Mouse (Mus musculus): ENCODE measurements around the gene Nfib. TPM values are rescaled to one million over a fixed set of nuclear protein-coding genes. Genes with fewer than 3 reads are reported as not detected.

Gene Nfib
- polyA plus RNA-seq, 1 experiment from 2014 or later, result 59.0 TPM

GRCm38 (mm10) chr4:82492737-82493136 lies 212.8 kb downstream of the Nfib start:
- H3K9ac ChIP-seq (ENCODE audit: low read depth, low read length), result no peak overlapping the region

GRCm38 (mm10) chr4:82489939-82490338 lies 215.6 kb downstream of the Nfib start:
- WGBS (ENCODE audit: insufficient replicate concordance), result 51% methylated on average over 2 of the region's 2 CpGs
- no peak overlapping the region for H3K9ac ChIP-seq (ENCODE audit: low read depth, low read length)
- H3K27ac ChIP-seq (ENCODE audit: low read depth, low read length), result no peak overlapping the region
- H3K4me2 ChIP-seq, result no peak overlapping the region
- H3K4me3 ChIP-seq (ENCODE audit: low read depth, low read length), result no peak overlapping the region
- H3K9me3 ChIP-seq (replicated peaks; ENCODE audit: control insufficient read depth, low read length), result no peaks in the 10 kb centered on the region
- H3K36me3 ChIP-seq (ENCODE audit: control insufficient read depth, insufficient read depth, low read length), result peaks cover 7% of the 10 kb centered on the region
- ATAC-seq (replicated peaks; ENCODE audit: insufficient number of reproducible peaks, low FRiP score, low TSS enrichment), result no peak
- H3K4me1 ChIP-seq (ENCODE audit: control insufficient read depth, insufficient read depth, low read length), result peaks cover 29% of the 10 kb centered on the region
- H3K27me3 ChIP-seq (ENCODE audit: control insufficient read depth, insufficient read depth, low read length), result no peaks in the 10 kb centered on the region

More at GRCm38 (mm10) chr4:82492737-82493136, 212.8 kb downstream of the Nfib start:
- WGBS (ENCODE audit: insufficient replicate concordance), result 63% methylated on average over 2 of the region's 2 CpGs
- no peak for ATAC-seq (replicated peaks; ENCODE audit: insufficient number of reproducible peaks, low FRiP score, low TSS enrichment)
- peaks cover 6% of the 10 kb centered on the region for H3K36me3 ChIP-seq (ENCODE audit: control insufficient read depth, insufficient read depth, low read length)
- peaks cover 29% of the 10 kb centered on the region for H3K4me1 ChIP-seq (ENCODE audit: control insufficient read depth, insufficient read depth, low read length)
- no peak overlapping the region for H3K4me3 ChIP-seq (ENCODE audit: low read depth, low read length)
- no peaks in the 10 kb centered on the region for H3K27me3 ChIP-seq (ENCODE audit: control insufficient read depth, insufficient read depth, low read length)
- no peak overlapping the region for H3K4me2 ChIP-seq
- no peak overlapping the region for H3K27ac ChIP-seq (ENCODE audit: low read depth, low read length)
- H3K9me3 ChIP-seq (replicated peaks; ENCODE audit: control insufficient read depth, low read length), result no peaks in the 10 kb centered on the region

GRCm38 (mm10) chr4:82485910-82486309 lies 219.6 kb downstream of the Nfib start:
- Histone ChIP-seq H3K9ac (ENCODE audit: low read depth, low read length) (no peak overlapping the region), H3K27me3 (ENCODE audit: control insufficient read depth, insufficient read depth, low read length) (no peaks in the 10 kb centered on the region), H3K27ac (ENCODE audit: low read depth, low read length) (0 out of 2 replicates have a peak overlapping the region, but pooled peaks have one; percentile 22), H3K4me3 (ENCODE audit: low read depth, low read length) (no peak overlapping the region), H3K9me3 (replicated peaks; ENCODE audit: control insufficient read depth, low read length) (no peaks in the 10 kb centered on the region), H3K4me2 (no peak overlapping the region), H3K4me1 (ENCODE audit: control insufficient read depth, insufficient read depth, low read length) (peaks cover 26% of the 10 kb centered on the region), H3K36me3 (ENCODE audit: control insufficient read depth, insufficient read depth, low read length) (peaks cover 7% of the 10 kb centered on the region)
- no peak for ATAC-seq (replicated peaks; ENCODE audit: insufficient number of reproducible peaks, low FRiP score, low TSS enrichment)
- WGBS (ENCODE audit: insufficient replicate concordance), result 83% methylated on average over 2 of the region's 2 CpGs

GRCm38 (mm10) chr4:82483871-82484270 lies 221.7 kb downstream of the Nfib start:
- 15% methylated on average over 1 of the region's 1 CpGs for WGBS (ENCODE audit: insufficient replicate concordance)
- ATAC-seq (replicated peaks; ENCODE audit: insufficient number of reproducible peaks, low FRiP score, low TSS enrichment), result no peak

GRCm38 (mm10) chr4:82483298-82483697 lies 222.3 kb downstream of the Nfib start:
- WGBS (ENCODE audit: insufficient replicate concordance), result 45% methylated on average over 6 of the region's 6 CpGs
- Histone ChIP-seq H3K27ac (ENCODE audit: low read depth, low read length) (peak overlapping the region; percentile 71; the same call in 1 of the 2 replicates), H3K4me3 (ENCODE audit: low read depth, low read length) (no peak overlapping the region; the same call in 1 of the 2 replicates), H3K9ac (ENCODE audit: low read depth, low read length) (no peak overlapping the region), H3K27me3 (ENCODE audit: control insufficient read depth, insufficient read depth, low read length) (no peaks in the 10 kb centered on the region), H3K9me3 (replicated peaks; ENCODE audit: control insufficient read depth, low read length) (no peaks in the 10 kb centered on the region), H3K36me3 (ENCODE audit: control insufficient read depth, insufficient read depth, low read length) (peaks cover 7% of the 10 kb centered on the region), H3K4me2 (peak overlapping the region; percentile 52), H3K4me1 (ENCODE audit: control insufficient read depth, insufficient read depth, low read length) (peaks cover 24% of the 10 kb centered on the region)
- no peak for ATAC-seq (replicated peaks; ENCODE audit: insufficient number of reproducible peaks, low FRiP score, low TSS enrichment)

More at GRCm38 (mm10) chr4:82483871-82484270, 221.7 kb downstream of the Nfib start:
- H3K4me2 ChIP-seq, result peak overlapping the region; percentile 52
- H3K9me3 ChIP-seq (replicated peaks; ENCODE audit: control insufficient read depth, low read length), result no peaks in the 10 kb centered on the region
- H3K9ac ChIP-seq (ENCODE audit: low read depth, low read length), result no peak overlapping the region
- H3K27ac ChIP-seq (ENCODE audit: low read depth, low read length), result peak overlapping the region; percentile 71
- H3K4me1 ChIP-seq (ENCODE audit: control insufficient read depth, insufficient read depth, low read length), result peaks cover 24% of the 10 kb centered on the region
- H3K36me3 ChIP-seq (ENCODE audit: control insufficient read depth, insufficient read depth, low read length), result peaks cover 7% of the 10 kb centered on the region
- H3K27me3 ChIP-seq (ENCODE audit: control insufficient read depth, insufficient read depth, low read length), result no peaks in the 10 kb centered on the region
- H3K4me3 ChIP-seq (ENCODE audit: low read depth, low read length), result peak overlapping the region; percentile 2; the same call in 1 of the 2 replicates

- Histone ChIP-seq H3K36me3 (ENCODE audit: control insufficient read depth, insufficient read depth, low read length) (no peaks in the 10 kb centered on the region), H3K9me3 (replicated peaks; ENCODE audit: control insufficient read depth, low read length) (no peaks in the 10 kb centered on the region), H3K9ac (ENCODE audit: low read depth, low read length) (no peak overlapping the region), H3K27ac (ENCODE audit: low read depth, low read length) (peak overlapping the region; percentile 25; the same call in 1 of the 2 replicates), H3K4me2 (peak overlapping the region; percentile 36), H3K4me1 (ENCODE audit: control insufficient read depth, insufficient read depth, low read length) (peaks cover 24% of the 10 kb centered on the region), H3K4me3 (ENCODE audit: low read depth, low read length) (no peak overlapping the region), H3K27me3 (ENCODE audit: control insufficient read depth, insufficient read depth, low read length) (no peaks in the 10 kb centered on the region)
- peak; percentile 52 for ATAC-seq (replicated peaks; ENCODE audit: insufficient number of reproducible peaks, low FRiP score, low TSS enrichment)
- 53% methylated on average over 9 of the region's 9 CpGs for WGBS (ENCODE audit: insufficient replicate concordance)
Observed at GRCm38 (mm10) chr4:82480635-82481034, 224.9 kb downstream of the Nfib start.

GRCm38 (mm10) chr4:82479394-82479793 lies 226.2 kb downstream of the Nfib start:
- H3K9ac ChIP-seq (ENCODE audit: low read depth, low read length), result no peak overlapping the region
- peaks cover 18% of the 10 kb centered on the region for H3K4me1 ChIP-seq (ENCODE audit: control insufficient read depth, insufficient read depth, low read length)
- no peak for ATAC-seq (replicated peaks; ENCODE audit: insufficient number of reproducible peaks, low FRiP score, low TSS enrichment)
- no peak overlapping the region for H3K4me3 ChIP-seq (ENCODE audit: low read depth, low read length)
- no peaks in the 10 kb centered on the region for H3K9me3 ChIP-seq (replicated peaks; ENCODE audit: control insufficient read depth, low read length)
- H3K27ac ChIP-seq (ENCODE audit: low read depth, low read length), result no peak overlapping the region
- H3K4me2 ChIP-seq, result no peak overlapping the region
- H3K27me3 ChIP-seq (ENCODE audit: control insufficient read depth, insufficient read depth, low read length), result no peaks in the 10 kb centered on the region
- WGBS (ENCODE audit: insufficient replicate concordance), result 61% methylated on average over 4 of the region's 4 CpGs
- H3K36me3 ChIP-seq (ENCODE audit: control insufficient read depth, insufficient read depth, low read length), result no peaks in the 10 kb centered on the region

GRCm38 (mm10) chr4:82477742-82478141 lies 227.8 kb downstream of the Nfib start:
- no peak for ATAC-seq (replicated peaks; ENCODE audit: insufficient number of reproducible peaks, low FRiP score, low TSS enrichment)
- Histone ChIP-seq H3K9ac (ENCODE audit: low read depth, low read length) (no peak overlapping the region), H3K9me3 (replicated peaks; ENCODE audit: control insufficient read depth, low read length) (no peaks in the 10 kb centered on the region), H3K27me3 (ENCODE audit: control insufficient read depth, insufficient read depth, low read length) (no peaks in the 10 kb centered on the region), H3K4me2 (no peak overlapping the region), H3K36me3 (ENCODE audit: control insufficient read depth, insufficient read depth, low read length) (no peaks in the 10 kb centered on the region), H3K27ac (ENCODE audit: low read depth, low read length) (no peak overlapping the region), H3K4me1 (ENCODE audit: control insufficient read depth, insufficient read depth, low read length) (peaks cover 14% of the 10 kb centered on the region), H3K4me3 (ENCODE audit: low read depth, low read length) (no peak overlapping the region)
- WGBS (ENCODE audit: insufficient replicate concordance), result 87% methylated on average over 2 of the region's 2 CpGs

- Histone ChIP-seq H3K27ac (ENCODE audit: low read depth, low read length) (no peak overlapping the region), H3K9ac (ENCODE audit: low read depth, low read length) (no peak overlapping the region), H3K27me3 (ENCODE audit: control insufficient read depth, insufficient read depth, low read length) (no peaks in the 10 kb centered on the region), H3K4me2 (no peak overlapping the region), H3K36me3 (ENCODE audit: control insufficient read depth, insufficient read depth, low read length) (no peaks in the 10 kb centered on the region), H3K4me3 (ENCODE audit: low read depth, low read length) (no peak overlapping the region), H3K4me1 (ENCODE audit: control insufficient read depth, insufficient read depth, low read length) (peaks cover 16% of the 10 kb centered on the region), H3K9me3 (replicated peaks; ENCODE audit: control insufficient read depth, low read length) (no peaks in the 10 kb centered on the region)
- no peak for ATAC-seq (replicated peaks; ENCODE audit: insufficient number of reproducible peaks, low FRiP score, low TSS enrichment)
- WGBS (ENCODE audit: insufficient replicate concordance), result 37% methylated on average over 2 of the region's 2 CpGs
Observed at GRCm38 (mm10) chr4:82476411-82476810, 229.1 kb downstream of the Nfib start.
